Mouse (Mus musculus): Measurements from ENCODE around the gene Eml2. TPM values are rescaled to one million over a fixed set of nuclear protein-coding genes. Genes with fewer than 3 reads are reported as not detected.

Eml2 gene
- polyA plus RNA-seq, 1 experiment from 2014 or later: 6.4 TPM

DNA sequence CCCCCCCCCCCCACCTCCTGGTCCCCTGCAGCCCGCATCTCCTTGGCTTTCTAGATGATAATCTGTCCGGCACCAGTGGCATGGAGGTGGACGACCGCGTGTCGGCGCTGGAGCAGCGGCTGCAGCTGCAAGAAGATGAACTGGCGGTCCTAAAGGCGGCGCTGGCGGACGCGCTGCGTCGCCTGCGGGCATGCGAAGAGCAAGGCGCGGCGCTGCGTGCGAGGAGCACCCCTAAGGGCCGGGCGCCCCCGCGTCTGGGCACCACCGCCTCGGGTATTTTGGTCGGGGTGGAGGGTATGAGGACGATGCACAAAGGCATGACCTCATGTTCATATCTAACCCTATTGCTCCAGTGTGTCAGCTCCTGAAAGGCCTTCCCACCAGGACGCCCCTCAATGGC is 3.0 kb downstream of the Eml2 start:
- peak overlapping the region; percentile 14 for H3K9ac ChIP-seq
- under 1% methylated on average over 31 of the region's 32 CpGs for WGBS
- peaks cover 50% of the 10 kb centered on the region for H3K27me3 ChIP-seq
- H3K4me3 ChIP-seq: peak overlapping the region; percentile 56
- peak overlapping the region; percentile 72 for H3K4me2 ChIP-seq
- peaks cover 43% of the 10 kb centered on the region for H3K4me1 ChIP-seq
- H3K9me3 ChIP-seq (replicated peaks): no peaks in the 10 kb centered on the region; the same call in 1 of the 2 replicates
- peaks cover 19% of the 10 kb centered on the region; the same call in 1 of the 2 replicates for H3K36me3 ChIP-seq (ENCODE audit: poor library complexity, severe bottlenecking)
- no peak for ATAC-seq
- no peak overlapping the region for H3K27ac ChIP-seq

DNA sequence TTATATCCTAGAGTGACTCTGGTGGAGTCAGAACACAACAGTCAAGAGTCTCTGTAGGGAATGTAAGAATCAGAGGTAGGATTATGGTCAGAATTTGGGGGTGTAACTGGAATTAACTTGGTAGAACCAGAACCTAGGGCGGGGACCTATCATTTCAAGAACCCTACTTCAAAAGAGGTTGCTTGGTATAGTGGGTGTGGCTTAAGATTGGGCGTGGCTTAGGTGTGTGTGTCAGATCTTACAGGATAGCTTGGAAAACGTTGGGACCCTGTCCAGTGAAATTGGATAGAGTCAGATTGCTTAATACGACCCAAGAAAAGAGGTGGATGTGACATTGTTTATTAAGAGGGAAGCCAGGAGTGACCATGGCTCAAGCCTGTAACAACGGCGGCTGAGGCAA is 3.7 kb downstream of the Eml2 start:
- peaks cover 50% of the 10 kb centered on the region for H3K27me3 ChIP-seq
- no peak for ATAC-seq
- 45% methylated on average over 6 of the region's 6 CpGs for WGBS
- peaks cover 50% of the 10 kb centered on the region for H3K4me1 ChIP-seq
- no peak overlapping the region for H3K27ac ChIP-seq
- H3K9me3 ChIP-seq (replicated peaks): no peaks in the 10 kb centered on the region; the same call in 1 of the 2 replicates
- H3K36me3 ChIP-seq (ENCODE audit: poor library complexity, severe bottlenecking): peaks cover 19% of the 10 kb centered on the region; the same call in 1 of the 2 replicates
- no peak overlapping the region for H3K4me3 ChIP-seq
- peak overlapping the region; percentile 72 for H3K4me2 ChIP-seq
- H3K9ac ChIP-seq: no peak overlapping the region

DNA sequence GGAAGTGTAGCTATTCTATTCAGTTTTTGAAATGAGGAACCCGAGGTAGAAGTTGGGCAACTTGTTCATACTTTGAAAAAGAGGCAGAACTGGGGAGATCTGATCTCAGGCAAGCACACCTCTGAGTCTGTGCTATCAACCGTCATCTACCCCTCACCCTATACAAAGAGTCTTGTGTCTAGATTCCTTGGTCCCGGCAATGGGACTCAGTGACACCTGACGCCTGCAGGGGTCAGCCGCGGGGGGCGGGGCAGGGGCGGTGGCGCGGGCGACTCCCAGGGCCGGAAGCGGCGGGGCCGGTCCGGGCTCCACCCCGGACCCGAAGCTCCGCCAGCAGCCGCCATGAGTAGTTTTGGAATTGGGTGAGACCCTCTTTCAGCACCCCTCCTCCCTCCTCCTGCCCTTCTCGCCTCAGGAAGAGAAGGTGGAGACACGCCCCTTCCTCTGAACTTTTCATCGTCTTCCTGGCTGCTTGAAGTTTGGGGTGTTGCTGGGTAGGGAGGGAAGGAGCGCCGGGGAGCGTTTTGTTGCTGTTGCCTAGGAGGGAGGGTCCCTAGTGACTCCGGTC is 4.7 kb downstream of the Eml2 start:
- Histone ChIP-seq H3K9me3 (replicated peaks) (no peaks in the 10 kb centered on the region; the same call in 1 of the 2 replicates), H3K27me3 (peaks cover 43% of the 10 kb centered on the region), H3K4me1 (peaks cover 60% of the 10 kb centered on the region), H3K27ac (no peak overlapping the region), H3K9ac (peak overlapping the region; percentile 65), H3K36me3 (ENCODE audit: poor library complexity, severe bottlenecking) (peaks cover 20% of the 10 kb centered on the region), H3K4me3 (peak overlapping the region; percentile 48), H3K4me2 (peak overlapping the region; percentile 66)
- WGBS: 1% methylated on average over 20 of the region's 27 CpGs
- ATAC-seq: no peak

DNA sequence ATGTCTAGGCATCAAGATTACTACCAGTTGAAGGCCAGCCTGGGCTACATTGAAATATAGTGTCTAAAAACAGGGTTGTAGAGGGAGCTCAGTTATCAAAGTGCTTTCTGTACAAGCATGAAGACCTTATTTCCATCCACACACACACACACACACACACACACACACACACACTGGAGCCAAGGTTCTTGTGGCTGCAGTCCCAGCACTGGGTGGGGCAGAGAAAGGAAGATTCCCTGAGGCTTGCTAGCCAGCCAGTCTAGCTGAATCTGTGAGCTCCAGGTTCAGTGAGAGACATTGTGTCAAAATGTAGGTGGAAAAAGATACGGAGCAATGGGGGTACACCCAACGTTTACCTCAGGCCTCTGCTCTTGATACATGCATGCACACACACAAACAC is 8.0 kb downstream of the Eml2 start:
- no peak overlapping the region for H3K4me3 ChIP-seq
- H3K36me3 ChIP-seq (ENCODE audit: poor library complexity, severe bottlenecking): peaks cover 37% of the 10 kb centered on the region
- 0 out of 2 replicates have a peak overlapping the region, but pooled peaks have one; percentile 43 for H3K9ac ChIP-seq
- peak overlapping the region; percentile 90 for H3K27ac ChIP-seq
- 72% methylated on average over 2 of the region's 2 CpGs for WGBS
- ATAC-seq: 0 out of 2 replicates have a peak, but pooled peaks have one; percentile 6
- H3K27me3 ChIP-seq: peaks cover 15% of the 10 kb centered on the region
- H3K4me2 ChIP-seq: peak overlapping the region; percentile 46; the same call in 1 of the 2 replicates
- H3K4me1 ChIP-seq: peaks cover 45% of the 10 kb centered on the region
- H3K9me3 ChIP-seq (replicated peaks): no peaks in the 10 kb centered on the region

DNA sequence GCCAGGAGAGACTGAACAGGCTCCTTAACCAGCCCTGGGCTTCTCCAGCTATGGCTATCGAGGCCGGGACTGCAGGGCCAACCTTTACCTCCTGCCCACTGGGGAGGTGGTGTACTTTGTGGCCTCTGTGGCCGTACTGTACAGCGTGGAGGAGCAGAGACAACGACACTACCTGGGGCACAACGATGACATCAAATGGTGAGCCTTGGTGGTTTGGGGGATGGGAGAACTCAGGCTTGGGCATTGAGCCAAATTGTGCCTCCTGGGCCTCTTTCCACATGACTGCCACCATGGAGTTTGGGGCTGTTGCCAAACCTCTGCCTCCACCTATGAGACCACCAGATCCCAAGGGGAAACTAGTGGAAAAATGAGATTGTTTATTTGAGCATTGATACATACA is 8.5 kb downstream of the Eml2 start:
- Histone ChIP-seq H3K36me3 (ENCODE audit: poor library complexity, severe bottlenecking) (peaks cover 38% of the 10 kb centered on the region), H3K27ac (peak overlapping the region; percentile 90), H3K4me2 (peak overlapping the region; percentile 46), H3K4me1 (peaks cover 40% of the 10 kb centered on the region), H3K4me3 (no peak overlapping the region), H3K27me3 (peaks cover 10% of the 10 kb centered on the region), H3K9me3 (replicated peaks) (no peaks in the 10 kb centered on the region), H3K9ac (peak overlapping the region; percentile 43; the same call in 1 of the 2 replicates)
- 45% methylated on average over 6 of the region's 6 CpGs for WGBS
- ATAC-seq: peak; percentile 58; the same call in 1 of the 2 replicates

DNA sequence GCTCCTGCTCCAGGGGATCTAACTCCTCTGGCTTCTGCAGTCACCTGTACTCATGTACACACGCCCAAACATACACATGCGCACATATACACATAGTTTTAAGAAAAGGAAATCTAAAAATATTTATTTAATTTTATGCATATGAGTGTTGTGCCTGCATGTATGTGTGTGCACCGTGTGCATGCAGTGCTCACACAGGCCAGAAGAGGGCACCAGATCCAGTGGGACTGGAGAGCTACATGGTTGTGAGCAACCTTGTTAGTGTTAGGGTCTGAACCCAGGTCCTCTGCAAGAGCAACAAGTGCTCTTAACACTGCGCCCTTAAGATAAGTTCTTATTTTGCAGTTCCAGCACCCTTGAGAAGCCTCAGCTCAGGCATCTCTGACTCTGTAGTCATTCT is 18.5 kb downstream of the Eml2 start:
- peaks cover 74% of the 10 kb centered on the region for H3K36me3 ChIP-seq (ENCODE audit: poor library complexity, severe bottlenecking)
- no peak overlapping the region for H3K9ac ChIP-seq
- no peak overlapping the region for H3K27ac ChIP-seq
- H3K4me3 ChIP-seq: no peak overlapping the region
- H3K4me2 ChIP-seq: no peak overlapping the region
- 98% methylated on average over 4 of the region's 4 CpGs for WGBS
- ATAC-seq: no peak
- H3K9me3 ChIP-seq (replicated peaks): 0 out of 2 replicates have a peak, but pooled peaks cover 7% of the 10 kb centered on the region
- H3K27me3 ChIP-seq: no peaks in the 10 kb centered on the region
- no peaks in the 10 kb centered on the region for H3K4me1 ChIP-seq

DNA sequence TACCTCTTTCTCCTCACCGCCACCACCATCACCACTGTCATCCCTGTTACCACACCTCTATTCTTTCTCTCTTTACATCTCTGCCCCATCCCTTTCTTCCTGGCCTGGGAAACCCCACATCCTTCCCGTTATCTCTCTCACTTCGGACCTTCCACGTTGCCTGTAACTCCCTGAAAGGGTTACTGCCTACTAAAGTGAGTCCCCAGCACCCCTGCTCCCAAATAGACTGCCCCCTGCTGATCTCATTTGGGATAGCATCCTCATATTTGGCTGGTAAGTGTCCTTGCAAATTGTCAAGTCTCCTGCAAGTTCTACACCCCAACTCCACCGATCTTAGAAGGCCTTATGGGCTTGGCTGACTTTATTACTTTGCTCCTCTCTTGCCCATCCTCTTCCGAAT is 20.5 kb downstream of the Eml2 start:
- WGBS: 65% methylated on average over 6 of the region's 6 CpGs
- no peak overlapping the region for H3K9ac ChIP-seq
- no peak overlapping the region for H3K4me3 ChIP-seq
- H3K4me1 ChIP-seq: no peaks in the 10 kb centered on the region
- peaks cover 76% of the 10 kb centered on the region for H3K36me3 ChIP-seq (ENCODE audit: poor library complexity, severe bottlenecking)
- no peaks in the 10 kb centered on the region for H3K27me3 ChIP-seq
- no peak overlapping the region for H3K4me2 ChIP-seq
- H3K9me3 ChIP-seq (replicated peaks): 0 out of 2 replicates have a peak, but pooled peaks cover 7% of the 10 kb centered on the region
- ATAC-seq: no peak
- H3K27ac ChIP-seq: no peak overlapping the region

GRCm38 (mm10) chr7:19197985-19198384 is 21.8 kb downstream of the Eml2 start:
- WGBS: 33% methylated on average over 2 of the region's 2 CpGs
- H3K36me3 ChIP-seq (ENCODE audit: poor library complexity, severe bottlenecking): peaks cover 77% of the 10 kb centered on the region
- H3K9ac ChIP-seq: no peak overlapping the region
- no peak overlapping the region for H3K4me2 ChIP-seq
- no peak for ATAC-seq
- H3K9me3 ChIP-seq (replicated peaks): 0 out of 2 replicates have a peak, but pooled peaks cover 7% of the 10 kb centered on the region
- no peak overlapping the region for H3K27ac ChIP-seq
- no peak overlapping the region for H3K4me3 ChIP-seq
- no peaks in the 10 kb centered on the region for H3K4me1 ChIP-seq
- no peaks in the 10 kb centered on the region for H3K27me3 ChIP-seq

DNA sequence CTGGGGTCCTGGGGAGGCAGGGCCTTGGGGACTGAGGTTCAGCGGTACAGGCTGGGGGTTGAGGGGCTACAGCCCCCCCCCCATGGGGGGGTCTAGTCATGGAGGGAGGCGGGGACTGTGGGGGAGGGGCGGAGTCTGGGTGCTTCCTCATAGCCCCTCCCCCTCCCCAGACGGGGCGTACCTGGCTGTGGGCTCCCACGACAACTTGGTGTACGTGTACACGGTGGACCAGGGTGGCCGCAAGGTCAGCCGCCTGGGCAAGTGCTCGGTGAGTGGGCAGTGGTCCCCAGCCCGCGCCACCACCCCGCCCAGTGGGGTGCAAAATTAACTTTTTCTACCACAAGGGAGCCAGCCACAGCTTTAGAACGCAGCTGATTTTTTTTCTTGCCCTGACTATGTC is 25.4 kb downstream of the Eml2 start:
- no peak for ATAC-seq
- H3K4me2 ChIP-seq: no peak overlapping the region
- no peak overlapping the region for H3K27ac ChIP-seq
- H3K4me1 ChIP-seq: no peaks in the 10 kb centered on the region
- H3K9ac ChIP-seq: no peak overlapping the region
- no peaks in the 10 kb centered on the region for H3K9me3 ChIP-seq (replicated peaks)
- peaks cover 70% of the 10 kb centered on the region for H3K36me3 ChIP-seq (ENCODE audit: poor library complexity, severe bottlenecking)
- H3K4me3 ChIP-seq: no peak overlapping the region
- 67% methylated on average over 15 of the region's 15 CpGs for WGBS
- H3K27me3 ChIP-seq: no peaks in the 10 kb centered on the region

GRCm38 (mm10) chr7:19202065-19202850 is 26.0 kb downstream of the Eml2 start:
- H3K27ac ChIP-seq: no peak overlapping the region
- no peak overlapping the region for H3K4me3 ChIP-seq
- H3K9ac ChIP-seq: no peak overlapping the region
- no peaks in the 10 kb centered on the region for H3K27me3 ChIP-seq
- no peaks in the 10 kb centered on the region for H3K9me3 ChIP-seq (replicated peaks)
- H3K36me3 ChIP-seq (ENCODE audit: poor library complexity, severe bottlenecking): peaks cover 69% of the 10 kb centered on the region
- WGBS: 64% methylated on average over 15 of the region's 15 CpGs
- ATAC-seq: 0 out of 2 replicates have a peak, but pooled peaks have one; percentile 19
- no peak overlapping the region for H3K4me2 ChIP-seq
- H3K4me1 ChIP-seq: no peaks in the 10 kb centered on the region

- peaks cover 26% of the 10 kb centered on the region for H3K36me3 ChIP-seq (ENCODE audit: poor library complexity, severe bottlenecking)
- ATAC-seq: no peak
- H3K9ac ChIP-seq: no peak overlapping the region
- peaks cover 9% of the 10 kb centered on the region for H3K4me1 ChIP-seq
- peaks cover 21% of the 10 kb centered on the region for H3K27me3 ChIP-seq
- no peak overlapping the region for H3K4me3 ChIP-seq
- 85% methylated on average over 13 of the region's 13 CpGs for WGBS
- H3K27ac ChIP-seq: no peak overlapping the region
- H3K9me3 ChIP-seq (replicated peaks): peaks cover 4% of the 10 kb centered on the region; the same call in 1 of the 2 replicates
- no peak overlapping the region for H3K4me2 ChIP-seq
Measured at GRCm38 (mm10) chr7:19208201-19208910, 32.1 kb downstream of the Eml2 start.
